Mouse (Mus musculus): Measurements from ENCODE around the gene Tln2. TPM values are rescaled to one million over a fixed set of nuclear protein-coding genes. Genes with fewer than 3 reads are reported as not detected.
A peak's percentile ranks its signal among the peaks of the same experiment; 100 is the strongest.

The Tln2 gene
- polyA plus RNA-seq, 1 experiment from 2014 or later: 27.6 TPM

GRCm38 (mm10) chr9:67211220-67211619 lies 348.3 kb downstream of the Tln2 start:
- Histone ChIP-seq H3K27me3 (replicated peaks; ENCODE audit: control insufficient read depth, insufficient read depth, low read length) (no peaks in the 10 kb centered on the region), H3K4me2 (ENCODE audit: low read length) (no peak overlapping the region), H3K4me1 (replicated peaks; ENCODE audit: control insufficient read depth, insufficient read depth, low read length) (peaks cover 13% of the 10 kb centered on the region; the same call in 1 of the 2 replicates), H3K27ac (ENCODE audit: low read depth) (no peak overlapping the region), H3K36me3 (ENCODE audit: control insufficient read depth, insufficient read depth, low read length) (no peaks in the 10 kb centered on the region), H3K4me3 (ENCODE audit: low read depth, low read length) (no peak overlapping the region), H3K9ac (ENCODE audit: low read length) (no peak overlapping the region), H3K9me3 (ENCODE audit: control insufficient read depth, low read length) (no peaks in the 10 kb centered on the region)
- ATAC-seq (replicated peaks; ENCODE audit: low FRiP score, low TSS enrichment, low read depth) (no peak), DNase-seq (ENCODE audit: low spot score) (no peak)
- WGBS: 94% methylated on average over 4 of the region's 4 CpGs

DNA sequence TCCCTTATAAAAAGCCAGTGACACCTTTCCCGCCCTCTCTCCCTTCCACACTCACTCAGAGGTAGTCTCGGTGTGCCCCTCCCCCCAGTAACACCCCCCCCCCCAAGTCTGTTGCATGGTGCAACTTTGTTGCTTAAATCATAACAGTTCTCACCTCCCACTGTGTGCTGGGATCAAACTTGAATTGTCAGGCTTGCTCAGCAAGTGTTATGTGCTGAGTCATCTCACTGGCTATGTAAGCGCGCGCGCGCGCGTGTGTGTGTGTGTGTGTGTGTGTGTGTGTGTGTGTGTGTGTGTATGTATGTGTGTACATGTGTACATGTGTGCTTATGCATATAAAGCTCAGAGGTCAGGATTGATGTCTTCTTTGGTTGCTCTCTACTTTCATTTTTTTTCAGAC lies 350.1 kb downstream of the Tln2 start:
- H3K4me3 ChIP-seq (ENCODE audit: low read depth, low read length): no peak overlapping the region
- WGBS: 94% methylated on average over 9 of the region's 9 CpGs

DNA sequence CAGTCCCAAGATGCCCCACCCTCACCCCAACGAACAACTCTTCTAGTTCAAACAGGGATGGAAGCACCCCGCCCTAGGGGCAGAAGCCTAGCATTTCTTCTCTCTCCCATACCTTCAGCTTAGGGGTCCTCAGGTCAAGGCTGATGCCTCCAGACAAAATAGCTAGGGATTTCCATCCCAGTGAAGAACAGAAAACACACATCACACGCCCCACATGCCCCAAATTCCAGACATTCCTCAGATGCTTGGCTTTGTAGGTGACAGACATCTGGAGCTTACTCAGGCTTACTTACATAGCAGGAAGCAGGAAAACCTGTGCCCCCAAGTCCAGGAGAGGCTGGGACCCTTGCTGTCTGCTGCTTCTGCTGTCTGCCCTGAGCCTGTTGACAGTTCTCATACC lies 351.1 kb downstream of the Tln2 start:
- Histone ChIP-seq H3K4me1 (replicated peaks; ENCODE audit: control insufficient read depth, insufficient read depth, low read length) (peaks cover 8% of the 10 kb centered on the region), H3K27me3 (replicated peaks; ENCODE audit: control insufficient read depth, insufficient read depth, low read length) (no peaks in the 10 kb centered on the region), H3K27ac (ENCODE audit: low read depth) (no peak overlapping the region), H3K4me2 (ENCODE audit: low read length) (no peak overlapping the region), H3K9ac (ENCODE audit: low read length) (no peak overlapping the region), H3K9me3 (ENCODE audit: control insufficient read depth, low read length) (no peaks in the 10 kb centered on the region), H3K4me3 (ENCODE audit: low read depth, low read length) (no peak overlapping the region), H3K36me3 (ENCODE audit: control insufficient read depth, insufficient read depth, low read length) (no peaks in the 10 kb centered on the region)
- no peak for DNase-seq (ENCODE audit: low spot score)
- ATAC-seq (replicated peaks; ENCODE audit: low FRiP score, low TSS enrichment, low read depth): no peak
- WGBS: 21% methylated on average over 3 of the region's 3 CpGs

More for the DNA sequence above, 350.1 kb downstream of the Tln2 start:
- Histone ChIP-seq H3K4me2 (ENCODE audit: low read length) (no peak overlapping the region), H3K9ac (ENCODE audit: low read length) (no peak overlapping the region), H3K4me1 (replicated peaks; ENCODE audit: control insufficient read depth, insufficient read depth, low read length) (peaks cover 8% of the 10 kb centered on the region), H3K36me3 (ENCODE audit: control insufficient read depth, insufficient read depth, low read length) (no peaks in the 10 kb centered on the region), H3K9me3 (ENCODE audit: control insufficient read depth, low read length) (no peaks in the 10 kb centered on the region), H3K27me3 (replicated peaks; ENCODE audit: control insufficient read depth, insufficient read depth, low read length) (no peaks in the 10 kb centered on the region), H3K27ac (ENCODE audit: low read depth) (no peak overlapping the region)
- ATAC-seq (replicated peaks; ENCODE audit: low FRiP score, low TSS enrichment, low read depth): no peak
- DNase-seq (ENCODE audit: low spot score): no peak

GRCm38 (mm10) chr9:67205175-67205574 lies 354.3 kb downstream of the Tln2 start:
- DNase-seq (ENCODE audit: low spot score) (no peak), ATAC-seq (replicated peaks; ENCODE audit: low FRiP score, low TSS enrichment, low read depth) (no peak)
- Histone ChIP-seq H3K4me3 (ENCODE audit: low read depth, low read length) (no peak overlapping the region), H3K27me3 (replicated peaks; ENCODE audit: control insufficient read depth, insufficient read depth, low read length) (no peaks in the 10 kb centered on the region), H3K36me3 (ENCODE audit: control insufficient read depth, insufficient read depth, low read length) (no peaks in the 10 kb centered on the region), H3K9me3 (ENCODE audit: control insufficient read depth, low read length) (no peaks in the 10 kb centered on the region), H3K4me1 (replicated peaks; ENCODE audit: control insufficient read depth, insufficient read depth, low read length) (peaks cover 8% of the 10 kb centered on the region), H3K4me2 (ENCODE audit: low read length) (no peak overlapping the region), H3K9ac (ENCODE audit: low read length) (no peak overlapping the region), H3K27ac (ENCODE audit: low read depth) (no peak overlapping the region)
- 57% methylated on average over 4 of the region's 4 CpGs for WGBS

DNA sequence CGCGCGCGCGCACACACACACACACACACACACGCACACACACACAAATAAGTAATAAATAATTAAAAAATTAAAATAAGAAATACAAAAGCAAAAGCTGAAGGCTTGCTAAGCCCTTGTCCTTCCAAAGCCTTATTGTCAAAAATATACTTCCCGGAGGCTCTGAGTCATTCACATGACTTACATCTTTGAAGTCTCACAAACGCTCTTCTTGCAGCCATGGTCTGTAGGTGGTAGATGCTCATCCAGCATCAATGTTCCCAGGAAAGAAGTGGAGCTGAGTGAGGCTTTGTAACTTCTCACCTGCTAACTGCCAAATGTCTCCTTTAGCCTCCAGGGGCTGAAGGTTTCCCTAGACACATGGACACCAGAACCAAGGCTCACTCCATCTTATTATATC lies 362.9 kb downstream of the Tln2 start:
- WGBS: 97% methylated on average over 8 of the region's 8 CpGs
- Histone ChIP-seq H3K36me3 (ENCODE audit: control insufficient read depth, insufficient read depth, low read length) (no peaks in the 10 kb centered on the region), H3K27me3 (replicated peaks; ENCODE audit: control insufficient read depth, insufficient read depth, low read length) (no peaks in the 10 kb centered on the region), H3K4me3 (ENCODE audit: low read depth, low read length) (no peak overlapping the region), H3K4me1 (replicated peaks; ENCODE audit: control insufficient read depth, insufficient read depth, low read length) (no peaks in the 10 kb centered on the region), H3K9ac (ENCODE audit: low read length) (no peak overlapping the region), H3K9me3 (ENCODE audit: control insufficient read depth, low read length) (0 out of 2 replicates have a peak, but pooled peaks cover 2% of the 10 kb centered on the region), H3K27ac (ENCODE audit: low read depth) (no peak overlapping the region), H3K4me2 (ENCODE audit: low read length) (no peak overlapping the region)
- DNase-seq (ENCODE audit: low spot score) (no peak), ATAC-seq (replicated peaks; ENCODE audit: low FRiP score, low TSS enrichment, low read depth) (no peak)

GRCm38 (mm10) chr9:67195306-67195705 lies 364.2 kb downstream of the Tln2 start:
- Histone ChIP-seq H3K36me3 (ENCODE audit: control insufficient read depth, insufficient read depth, low read length) (no peaks in the 10 kb centered on the region), H3K27ac (ENCODE audit: low read depth) (no peak overlapping the region), H3K9me3 (ENCODE audit: control insufficient read depth, low read length) (0 out of 2 replicates have a peak, but pooled peaks cover 2% of the 10 kb centered on the region), H3K4me3 (ENCODE audit: low read depth, low read length) (no peak overlapping the region), H3K27me3 (replicated peaks; ENCODE audit: control insufficient read depth, insufficient read depth, low read length) (no peaks in the 10 kb centered on the region), H3K4me2 (ENCODE audit: low read length) (no peak overlapping the region), H3K9ac (ENCODE audit: low read length) (no peak overlapping the region), H3K4me1 (replicated peaks; ENCODE audit: control insufficient read depth, insufficient read depth, low read length) (no peaks in the 10 kb centered on the region)
- DNase-seq (ENCODE audit: low spot score) (no peak), ATAC-seq (replicated peaks; ENCODE audit: low FRiP score, low TSS enrichment, low read depth) (no peak)
- 78% methylated on average over 7 of the region's 7 CpGs for WGBS

- H3K36me3 ChIP-seq (ENCODE audit: control insufficient read depth, insufficient read depth, low read length): no peaks in the 10 kb centered on the region
- H3K27me3 ChIP-seq (replicated peaks; ENCODE audit: control insufficient read depth, insufficient read depth, low read length): no peaks in the 10 kb centered on the region
- no peak overlapping the region for H3K9ac ChIP-seq (ENCODE audit: low read length)
- WGBS: 32% methylated on average over 10 of the region's 10 CpGs
- ATAC-seq (replicated peaks; ENCODE audit: low FRiP score, low TSS enrichment, low read depth): peak; percentile 66
- no peak overlapping the region for H3K4me3 ChIP-seq (ENCODE audit: low read depth, low read length)
- DNase-seq (ENCODE audit: low spot score): peak; percentile 63
- no peak overlapping the region for H3K4me2 ChIP-seq (ENCODE audit: low read length)
- no peaks in the 10 kb centered on the region for H3K9me3 ChIP-seq (ENCODE audit: control insufficient read depth, low read length)
- no peaks in the 10 kb centered on the region for H3K4me1 ChIP-seq (replicated peaks; ENCODE audit: control insufficient read depth, insufficient read depth, low read length)
- H3K27ac ChIP-seq (ENCODE audit: low read depth): peak overlapping the region; percentile 86
Observed at GRCm38 (mm10) chr9:67191488-67192331, 367.8 kb downstream of the Tln2 start.

- no peaks in the 10 kb centered on the region for H3K27me3 ChIP-seq (replicated peaks; ENCODE audit: control insufficient read depth, insufficient read depth, low read length)
- no peaks in the 10 kb centered on the region for H3K36me3 ChIP-seq (ENCODE audit: control insufficient read depth, insufficient read depth, low read length)
- H3K4me2 ChIP-seq (ENCODE audit: low read length): no peak overlapping the region
- H3K9ac ChIP-seq (ENCODE audit: low read length): no peak overlapping the region
- ATAC-seq (replicated peaks; ENCODE audit: low FRiP score, low TSS enrichment, low read depth) (no peak), DNase-seq (ENCODE audit: low spot score) (no peak)
- 73% methylated on average over 5 of the region's 5 CpGs for WGBS
- no peaks in the 10 kb centered on the region for H3K9me3 ChIP-seq (ENCODE audit: control insufficient read depth, low read length)
- H3K4me1 ChIP-seq (replicated peaks; ENCODE audit: control insufficient read depth, insufficient read depth, low read length): no peaks in the 10 kb centered on the region
- no peak overlapping the region for H3K27ac ChIP-seq (ENCODE audit: low read depth)
- no peak overlapping the region for H3K4me3 ChIP-seq (ENCODE audit: low read depth, low read length)
Observed at GRCm38 (mm10) chr9:67187686-67188085, 371.8 kb downstream of the Tln2 start.

- Histone ChIP-seq H3K4me3 (ENCODE audit: low read depth, low read length) (no peak overlapping the region), H3K9ac (ENCODE audit: low read length) (no peak overlapping the region), H3K9me3 (ENCODE audit: control insufficient read depth, low read length) (no peaks in the 10 kb centered on the region), H3K4me2 (ENCODE audit: low read length) (no peak overlapping the region), H3K27me3 (replicated peaks; ENCODE audit: control insufficient read depth, insufficient read depth, low read length) (no peaks in the 10 kb centered on the region), H3K27ac (ENCODE audit: low read depth) (no peak overlapping the region), H3K36me3 (ENCODE audit: control insufficient read depth, insufficient read depth, low read length) (no peaks in the 10 kb centered on the region), H3K4me1 (replicated peaks; ENCODE audit: control insufficient read depth, insufficient read depth, low read length) (peaks cover 4% of the 10 kb centered on the region; the same call in 1 of the 2 replicates)
- ATAC-seq (replicated peaks; ENCODE audit: low FRiP score, low TSS enrichment, low read depth) (no peak), DNase-seq (ENCODE audit: low spot score) (no peak)
- WGBS: 40% methylated on average over 4 of the region's 4 CpGs
Observed at GRCm38 (mm10) chr9:67187182-67187581, 372.3 kb downstream of the Tln2 start.

Measured in intestine, embryonic 14.5 days (tissue).